Mouse (Mus musculus): ENCODE results near the gene H2al1e. TPM values are rescaled to one million over a fixed set of nuclear protein-coding genes. Genes with fewer than 3 reads are reported as not detected.

H2al1e gene
- polyA plus RNA-seq, 1 experiment from 2014 or later: not detected

DNA sequence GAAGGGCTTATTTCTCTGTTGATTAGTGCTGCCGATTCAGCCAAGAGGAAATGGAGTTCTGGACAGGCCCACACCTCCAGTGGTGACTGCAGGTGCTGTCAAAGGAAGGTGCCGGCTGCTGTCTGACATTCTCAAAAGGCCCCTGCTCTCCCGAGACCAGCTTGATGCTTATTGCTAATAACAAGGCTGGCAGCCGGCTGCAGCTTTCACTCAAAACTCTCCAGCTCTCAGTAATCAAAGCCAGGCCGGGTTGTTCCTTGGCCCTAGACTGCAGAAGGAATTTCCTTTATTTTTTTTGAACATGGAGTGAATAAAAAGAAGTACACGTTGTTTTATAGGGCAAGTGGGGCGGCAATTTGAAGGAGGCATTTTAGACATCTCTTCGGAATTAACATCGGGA, 34.0 kb downstream of the H2al1e start:
- H3K36me3 ChIP-seq (ENCODE audit: control insufficient read depth, insufficient read depth, low read length): no peaks in the 10 kb centered on the region
- ATAC-seq (ENCODE audit: low read depth): no peak
- 60% methylated on average over 9 of the region's 9 CpGs for WGBS
- no peak overlapping the region for H3K4me3 ChIP-seq (ENCODE audit: low read depth, low read length)
- H3K4me1 ChIP-seq (ENCODE audit: control insufficient read depth, insufficient read depth, low read length): no peaks in the 10 kb centered on the region
- H3K9ac ChIP-seq (replicated peaks; ENCODE audit: low read depth, low read length): no peak overlapping the region
- H3K27ac ChIP-seq (ENCODE audit: low read depth, low read length): no peak overlapping the region
- no peak overlapping the region for H3K4me2 ChIP-seq (ENCODE audit: low read depth, low read length)
- H3K9me3 ChIP-seq (ENCODE audit: control insufficient read depth, low read length): no peaks in the 10 kb centered on the region
- no peaks in the 10 kb centered on the region for H3K27me3 ChIP-seq (ENCODE audit: control insufficient read depth, insufficient read depth, low read length)

DNA sequence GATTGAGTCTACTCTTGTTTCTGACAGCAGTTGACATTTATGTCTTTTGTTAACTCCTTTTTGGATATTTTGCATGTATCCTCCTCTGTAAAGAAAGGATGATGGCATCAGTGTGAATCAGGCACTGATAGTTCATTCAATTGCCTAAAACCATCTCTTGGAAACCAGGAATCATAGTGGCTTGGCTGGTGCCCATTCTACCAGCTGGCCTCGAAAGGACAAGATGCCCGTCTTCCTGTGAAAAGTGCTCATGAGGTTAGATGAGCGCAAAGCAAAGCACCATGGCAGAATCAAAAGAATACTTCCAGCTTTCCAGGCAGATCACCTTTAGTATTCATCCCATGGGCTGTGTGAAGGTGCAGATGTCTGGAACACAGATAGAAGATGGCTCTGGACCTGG, 35.0 kb downstream of the H2al1e start:
- Histone ChIP-seq H3K9me3 (ENCODE audit: control insufficient read depth, low read length) (no peaks in the 10 kb centered on the region), H3K27me3 (ENCODE audit: control insufficient read depth, insufficient read depth, low read length) (no peaks in the 10 kb centered on the region), H3K4me1 (ENCODE audit: control insufficient read depth, insufficient read depth, low read length) (no peaks in the 10 kb centered on the region), H3K4me2 (ENCODE audit: low read depth, low read length) (no peak overlapping the region), H3K36me3 (ENCODE audit: control insufficient read depth, insufficient read depth, low read length) (no peaks in the 10 kb centered on the region), H3K27ac (ENCODE audit: low read depth, low read length) (no peak overlapping the region), H3K9ac (replicated peaks; ENCODE audit: low read depth, low read length) (no peak overlapping the region), H3K4me3 (ENCODE audit: low read depth, low read length) (no peak overlapping the region)
- no peak for ATAC-seq (ENCODE audit: low read depth)
- 92% methylated on average over 3 of the region's 3 CpGs for WGBS

DNA sequence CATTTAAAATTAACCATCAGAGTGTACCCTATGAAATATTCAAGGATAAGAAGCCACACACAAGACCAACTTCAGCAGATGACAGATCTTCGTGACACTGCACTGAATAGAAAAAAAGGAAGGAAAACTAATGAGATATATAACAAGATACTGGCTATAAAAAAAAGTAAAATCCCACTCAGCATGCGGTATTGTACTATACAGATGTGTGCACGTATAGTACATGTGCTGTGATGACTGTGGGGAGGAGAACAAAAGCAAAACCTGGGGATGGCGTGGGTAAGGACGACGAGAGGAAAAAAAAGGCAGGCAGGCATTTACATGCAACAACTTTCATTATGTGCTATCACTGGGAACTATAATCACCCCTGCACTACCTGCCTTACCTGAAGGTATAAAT, 49.1 kb downstream of the H2al1e start:
- no peak overlapping the region for H3K4me2 ChIP-seq (ENCODE audit: low read depth, low read length)
- H3K4me3 ChIP-seq (ENCODE audit: low read depth, low read length): no peak overlapping the region
- 87% methylated on average over 6 of the region's 6 CpGs for WGBS
- no peaks in the 10 kb centered on the region for H3K9me3 ChIP-seq (ENCODE audit: control insufficient read depth, low read length)
- no peaks in the 10 kb centered on the region for H3K36me3 ChIP-seq (ENCODE audit: control insufficient read depth, insufficient read depth, low read length)
- H3K4me1 ChIP-seq (ENCODE audit: control insufficient read depth, insufficient read depth, low read length): no peaks in the 10 kb centered on the region
- no peaks in the 10 kb centered on the region for H3K27me3 ChIP-seq (ENCODE audit: control insufficient read depth, insufficient read depth, low read length)
- no peak for ATAC-seq (ENCODE audit: low read depth)
- H3K9ac ChIP-seq (replicated peaks; ENCODE audit: low read depth, low read length): no peak overlapping the region
- no peak overlapping the region for H3K27ac ChIP-seq (ENCODE audit: low read depth, low read length)

DNA sequence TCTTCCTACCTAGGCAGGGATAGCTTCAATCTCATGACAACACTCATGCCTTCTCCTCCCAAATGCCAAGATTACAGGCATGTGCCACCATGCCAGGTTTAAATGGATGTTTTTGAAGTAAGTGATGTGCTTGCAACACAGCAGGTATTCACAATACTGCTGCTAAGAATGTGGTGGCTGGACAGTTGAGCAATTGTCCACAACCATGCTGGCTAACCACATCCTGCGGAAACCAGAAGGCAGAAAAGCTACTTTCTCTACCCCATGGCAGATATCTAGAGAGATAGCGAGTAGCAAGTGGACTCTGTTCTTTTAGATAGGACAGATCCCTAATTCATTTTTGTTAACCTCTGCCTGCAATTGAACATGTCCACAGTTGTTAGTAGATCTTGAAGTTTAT, 49.5 kb downstream of the H2al1e start:
- Histone ChIP-seq H3K27ac (ENCODE audit: low read depth, low read length) (no peak overlapping the region), H3K27me3 (ENCODE audit: control insufficient read depth, insufficient read depth, low read length) (no peaks in the 10 kb centered on the region), H3K4me3 (ENCODE audit: low read depth, low read length) (no peak overlapping the region), H3K4me2 (ENCODE audit: low read depth, low read length) (no peak overlapping the region), H3K9me3 (ENCODE audit: control insufficient read depth, low read length) (no peaks in the 10 kb centered on the region), H3K9ac (replicated peaks; ENCODE audit: low read depth, low read length) (no peak overlapping the region), H3K36me3 (ENCODE audit: control insufficient read depth, insufficient read depth, low read length) (no peaks in the 10 kb centered on the region), H3K4me1 (ENCODE audit: control insufficient read depth, insufficient read depth, low read length) (no peaks in the 10 kb centered on the region)
- 91% methylated on average over 2 of the region's 2 CpGs for WGBS
- no peak for ATAC-seq (ENCODE audit: low read depth)

Other genes starting within 250 kb of the H2al1e start
- not detected in 2 replicates for gene H2al1a, start 12.7 kb upstream of the H2al1e start, polyA plus RNA-seq (2014; fragmentation: Nextera tagmentation; extraction: Ambion mirVana)
- gene H2al1b, start 9.5 kb upstream of the H2al1e start, polyA plus RNA-seq (2014; fragmentation: Nextera tagmentation; extraction: Ambion mirVana): not detected in 2 replicates
- not detected in 2 replicates for gene H2al1c, start 6.3 kb upstream of the H2al1e start, polyA plus RNA-seq (2014; fragmentation: Nextera tagmentation; extraction: Ambion mirVana)
- not detected in 2 replicates for gene H2al1d, start 3.1 kb upstream of the H2al1e start, polyA plus RNA-seq (2014; fragmentation: Nextera tagmentation; extraction: Ambion mirVana)
- gene H2al1f, start 3.2 kb downstream of the H2al1e start, polyA plus RNA-seq (2014; fragmentation: Nextera tagmentation; extraction: Ambion mirVana): not detected in 2 replicates
- not detected in 2 replicates for gene H2al1g, start 6.3 kb downstream of the H2al1e start, polyA plus RNA-seq (2014; fragmentation: Nextera tagmentation; extraction: Ambion mirVana)
- gene H2al1h, start 9.6 kb downstream of the H2al1e start, polyA plus RNA-seq (2014; fragmentation: Nextera tagmentation; extraction: Ambion mirVana): not detected in 2 replicates
- not detected in 2 replicates for gene H2al1i, start 12.7 kb downstream of the H2al1e start, polyA plus RNA-seq (2014; fragmentation: Nextera tagmentation; extraction: Ambion mirVana)
- gene H2al1j, start 15.9 kb downstream of the H2al1e start, polyA plus RNA-seq (2014; fragmentation: Nextera tagmentation; extraction: Ambion mirVana): not detected in 2 replicates

All from neural tube, embryonic 14.5 days (tissue).